Mouse (Mus musculus) ovary, postnatal 10 days (tissue): ENCODE data around the gene Tlcd1.

Experiments
- DNase-seq: peaks from one replicate; pipeline ENCODE4 v3.0.0; 2022; ENCODE audit warnings: low spot score

The Tlcd1 gene

DNA sequence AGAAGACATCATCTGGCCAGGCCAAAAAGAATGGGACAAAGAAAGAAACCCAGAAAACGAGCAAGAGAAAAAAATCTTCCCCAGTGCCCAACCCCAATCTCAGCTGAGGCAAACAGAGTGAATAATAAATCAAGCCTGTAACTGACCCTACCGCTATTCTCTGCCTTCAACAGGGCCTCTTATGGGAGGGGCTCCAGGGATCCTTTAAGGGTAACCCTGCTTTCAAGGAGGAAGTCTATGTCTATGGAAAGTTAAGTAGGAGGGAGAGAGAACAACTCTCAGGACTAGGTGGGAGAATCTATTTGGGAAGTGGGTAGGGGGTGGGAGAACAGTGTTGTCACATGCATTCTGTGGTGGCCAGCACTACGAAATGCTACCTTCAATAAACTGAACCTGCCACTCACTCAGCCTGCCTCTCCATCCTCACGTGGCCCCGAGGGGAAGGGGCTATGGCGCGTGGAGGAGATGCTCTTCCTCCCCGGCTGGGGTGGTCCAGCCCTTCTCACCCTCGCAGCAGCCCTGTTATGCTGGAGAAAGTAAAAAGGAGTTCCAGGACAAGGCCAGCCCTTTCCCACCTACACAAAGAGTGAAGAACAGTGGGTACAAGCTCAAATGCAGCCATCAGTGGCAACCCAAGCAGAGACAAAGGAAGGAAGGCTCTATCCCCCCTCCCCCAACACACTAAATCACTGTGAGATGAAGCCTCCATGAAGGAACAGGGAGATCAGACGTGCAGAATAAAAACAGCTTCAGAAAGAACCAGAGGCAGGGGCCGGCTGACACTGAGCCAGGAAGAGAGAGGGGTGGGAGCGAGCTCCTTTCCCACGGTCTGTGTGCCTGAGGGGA is 29.1 kb downstream of the Tlcd1 start:
- DNase-seq = no peak

DNA sequence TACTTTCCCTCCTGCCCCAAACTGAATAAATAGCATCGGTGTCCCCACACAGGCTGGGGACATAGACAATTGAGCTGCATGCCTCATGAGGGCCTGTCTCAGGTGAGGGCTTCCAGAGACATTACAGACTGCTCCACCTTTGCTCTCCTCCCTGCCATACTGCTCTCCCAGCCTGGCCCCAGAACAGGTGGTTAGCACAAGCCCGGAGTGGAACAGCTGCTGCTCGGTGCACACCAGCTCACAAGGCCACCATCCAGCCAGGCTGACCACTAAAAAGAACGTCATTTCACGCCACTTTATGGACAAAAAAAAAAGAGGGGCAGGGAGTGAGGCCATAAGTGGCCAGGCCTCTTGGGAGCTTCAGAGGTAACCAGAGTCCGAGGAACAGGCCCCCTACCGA is 30.7 kb downstream of the Tlcd1 start:
- no peak for DNase-seq

DNA sequence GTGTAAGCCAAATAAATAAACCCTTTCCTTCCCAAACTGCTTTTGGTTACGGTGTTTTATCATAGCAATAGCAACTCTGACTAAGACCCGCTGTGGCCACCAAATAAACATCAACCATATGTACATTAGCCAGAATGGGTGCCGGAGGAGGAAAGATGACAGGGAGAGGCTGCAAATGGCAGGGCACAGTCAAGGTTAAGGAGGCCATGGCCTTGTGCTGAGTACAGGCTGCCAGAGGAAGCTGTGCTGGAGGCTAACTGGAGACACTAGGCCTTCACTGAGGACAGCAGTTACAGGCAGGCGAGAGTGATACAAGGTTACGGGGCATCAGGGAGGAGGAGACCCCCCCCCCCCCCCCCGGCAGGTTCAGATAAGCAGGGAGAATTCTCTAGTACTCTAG is 33.4 kb downstream of the Tlcd1 start:
- no peak for DNase-seq

DNA sequence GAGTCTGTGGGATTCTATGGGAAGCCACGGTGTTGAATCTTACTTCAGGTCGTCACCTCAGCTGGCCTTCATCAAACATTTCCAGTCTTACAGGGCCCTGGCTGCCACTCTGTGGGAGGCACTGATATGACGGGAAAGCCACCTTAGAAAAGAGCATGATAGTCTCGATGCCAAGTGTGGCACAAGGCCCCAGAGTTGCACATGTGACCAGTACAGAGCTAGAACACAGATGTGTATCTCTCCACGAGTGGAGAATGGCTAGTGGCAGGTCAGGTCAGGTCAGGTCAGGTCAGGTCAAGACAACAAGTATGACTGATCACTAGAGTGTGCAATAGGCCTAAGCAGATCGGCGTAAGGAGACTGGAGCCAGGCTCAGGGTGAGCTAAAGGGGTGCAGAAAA is 34.1 kb downstream of the Tlcd1 start:
- no peak for DNase-seq

DNA sequence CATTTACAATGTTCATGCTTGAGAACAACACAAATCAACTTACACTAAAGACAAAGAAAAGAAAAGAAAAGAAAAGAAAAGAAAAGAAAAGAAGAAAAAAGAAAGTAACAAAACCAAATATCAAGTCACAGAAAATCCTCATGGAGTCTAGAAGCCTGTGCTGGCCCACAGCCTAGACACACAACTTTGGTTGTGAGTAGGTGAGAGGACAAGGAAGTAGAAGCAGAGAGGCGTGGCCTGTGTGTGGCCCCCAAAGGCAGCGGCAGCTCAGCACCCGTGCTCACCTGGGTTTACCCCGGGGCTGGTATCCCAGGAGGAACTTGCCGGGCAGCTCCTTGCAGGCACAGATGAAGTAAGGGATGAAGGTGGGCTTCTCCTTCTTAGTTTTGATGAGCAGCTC is 35.0 kb downstream of the Tlcd1 start:
- DNase-seq = no peak

DNA sequence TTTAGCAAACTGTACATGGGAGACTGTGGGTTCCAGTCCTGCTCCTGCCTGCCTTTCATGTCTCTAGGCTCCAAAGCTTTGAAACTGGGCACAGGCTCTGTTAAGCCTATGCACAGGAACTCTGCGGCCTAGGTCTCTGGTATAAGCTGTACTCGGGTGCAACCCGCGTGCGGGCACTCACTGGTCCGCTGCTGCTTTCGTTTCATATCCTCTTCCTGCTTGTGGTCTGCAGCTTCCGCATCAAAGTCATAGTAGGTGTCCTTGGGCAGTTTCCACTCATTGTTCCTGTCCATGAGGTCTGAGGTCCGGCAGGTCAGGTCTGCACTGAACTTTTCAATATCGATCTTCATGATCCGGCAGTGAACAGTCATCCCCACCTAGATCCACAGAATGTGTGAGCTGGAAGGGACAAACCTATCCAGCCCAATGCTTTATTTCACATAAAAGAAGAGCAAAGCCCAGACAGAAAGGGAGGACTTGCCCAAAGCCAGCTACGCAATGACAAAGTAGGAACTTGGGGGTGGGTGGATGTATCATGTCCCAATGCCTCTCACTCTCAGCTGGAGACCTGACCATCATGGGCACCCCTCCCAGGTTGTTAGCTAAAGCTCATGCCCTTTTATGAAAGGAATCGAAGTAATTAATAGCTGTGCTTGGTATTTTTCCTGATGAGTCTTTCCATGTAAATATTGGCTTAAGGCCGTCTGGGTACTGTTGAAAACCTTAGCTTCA is 36.7 kb downstream of the Tlcd1 start:
- no peak for DNase-seq

DNA sequence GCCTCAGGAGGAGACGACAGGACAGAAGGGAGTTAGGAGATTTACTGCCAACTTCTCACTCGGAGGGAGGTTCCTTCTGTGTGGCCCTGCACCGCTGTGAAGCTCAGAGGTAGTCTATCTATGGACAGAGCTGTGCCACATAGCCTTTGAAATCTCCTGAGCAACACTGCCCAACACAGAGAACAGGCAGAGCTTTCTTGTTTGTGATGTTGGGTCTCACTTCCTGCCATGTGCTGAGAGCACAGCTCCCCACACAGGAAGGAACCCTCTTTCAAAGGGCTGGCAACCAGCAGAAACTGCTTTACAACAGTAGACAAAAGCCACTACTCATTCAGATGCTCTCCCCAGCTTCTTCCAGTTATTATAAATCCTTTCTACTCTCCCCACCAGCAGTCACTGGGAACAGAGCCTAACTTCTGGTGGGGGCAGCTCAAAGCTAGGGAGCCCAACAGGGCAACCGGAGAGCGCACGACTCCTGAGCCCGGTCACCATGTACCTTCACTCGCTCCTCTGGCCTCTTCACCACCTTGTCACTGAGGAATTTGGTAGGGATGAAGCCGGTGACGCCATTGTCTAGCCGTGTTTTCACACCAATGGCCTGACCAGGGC is 39.3 kb downstream of the Tlcd1 start:
- no peak for DNase-seq

DNA sequence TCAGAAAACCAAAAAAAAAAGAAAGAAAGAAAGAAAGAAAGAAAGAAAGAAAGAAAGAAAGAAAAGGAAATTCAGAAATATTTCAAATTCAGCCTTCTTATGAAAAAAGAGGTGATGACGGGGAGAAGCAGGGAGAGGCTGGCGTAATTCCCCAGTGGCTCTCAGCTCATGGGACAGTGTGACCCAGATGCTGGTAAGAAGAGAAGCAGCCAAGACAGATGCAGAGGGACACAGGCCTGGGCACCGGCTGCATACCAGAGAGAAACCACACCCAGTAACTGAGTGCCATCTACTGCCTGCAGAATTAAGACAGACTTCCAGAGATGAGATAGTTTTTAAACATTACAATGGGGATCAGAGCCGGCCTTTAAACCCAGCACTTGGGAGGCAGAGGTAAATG is 47.1 kb downstream of the Tlcd1 start:
- DNase-seq = no peak
